ENCODE assay signal across 9 mouse cellular contexts in genomic region chr16:77173026-77173692, GRCm38 (mm10).
DNase-seq lines count a peak whose midpoint lies in the region.
"Had no signal": no experiment of that assay in that cellular context is flagged by ENCODE, and none has a peak within 500 bp of the region (broad histone marks: within the 10 kb centered on the region; RNA-seq: fewer than 3 reads in every experiment).

No protein-coding gene starts in this region.

- peak; percentile 15 for DNase-seq in adrenal gland, postnatal 14 days
- DNase-seq in adrenal gland, postnatal 4 days (ENCODE audit: low spot score in 2 of 2): no peak
- peak; percentile 41 for DNase-seq in embryo, embryonic 11.5 days (ENCODE audit: low read depth, low spot score)
- DNase-seq in kidney, adult 18-20 months: peak; percentile 13
- peak; percentile 1 for DNase-seq in lung, postnatal 14 days
- no peak for DNase-seq in left cerebral cortex, adult 18-20 months (ENCODE audit: low spot score in 2 of 2)
- no peak for DNase-seq in spleen, postnatal 36 days (ENCODE audit: low spot score in 2 of 2)
- no peak for DNase-seq in adipocyte (ENCODE audit: low spot score)
- DNase-seq: B cell, adult 2 months had no signal

Comparison
In these comparisons a context has a peak if more than half of its experiments do, and no peak if none do; other contexts are left out.
1. DNase-seq: peak in adrenal gland, postnatal 14 days (single experiment), embryo, embryonic 11.5 days (single experiment), kidney, adult 18-20 months (single experiment) and lung, postnatal 14 days (single experiment); none in adrenal gland, postnatal 4 days (0 of 2), left cerebral cortex, adult 18-20 months (0 of 2), spleen, postnatal 36 days (0 of 2) and adipocyte (single experiment).